Mouse (Mus musculus) megakaryocyte, adult 5-6 weeks (primary cell): ENCODE data around the gene Abcg2. TPM values are rescaled to one million over a fixed set of nuclear protein-coding genes. Genes with fewer than 3 reads are reported as not detected.
"Not testable (repeated sequence)": the region's sequence is repeated elsewhere in the genome, so short reads cannot be mapped to it uniquely, and the experiment has no call there.

Experiments
- ATAC-seq: 2 replicates; pipeline ENCODE4 v1.8.0; 2016; ENCODE audit warnings: mild to moderate bottlenecking, inconsistent platforms; ENCODE audit not compliant: poor library complexity, severe bottlenecking
- total RNA-seq, 2 experiments: library from RNA; stranded (forward) in 1 of 2; stranded (reverse) in 1 of 2; fragments of 153-499, 151-499 nt in 1 of 2; fragments of 221-1000, 200-1000 nt in 1 of 2; gene quantifications; 2 replicates each; pipeline versions ENCODE4 v1.2.3 to v1.2.4; 2015 to 2017

The Abcg2 gene
- 6.6 and 9.5 TPM in 2 replicates for total RNA-seq (2015)
- total RNA-seq (2017), result 8.3 and 29.1 TPM in 2 replicates

- not testable (repeated sequence) for ATAC-seq
Observed at GRCm38 (mm10) chr6:58584223-58584622, at the start of gene Abcg2. Abcg2 (plus strand) TSS chr6:58584523.

DNA sequence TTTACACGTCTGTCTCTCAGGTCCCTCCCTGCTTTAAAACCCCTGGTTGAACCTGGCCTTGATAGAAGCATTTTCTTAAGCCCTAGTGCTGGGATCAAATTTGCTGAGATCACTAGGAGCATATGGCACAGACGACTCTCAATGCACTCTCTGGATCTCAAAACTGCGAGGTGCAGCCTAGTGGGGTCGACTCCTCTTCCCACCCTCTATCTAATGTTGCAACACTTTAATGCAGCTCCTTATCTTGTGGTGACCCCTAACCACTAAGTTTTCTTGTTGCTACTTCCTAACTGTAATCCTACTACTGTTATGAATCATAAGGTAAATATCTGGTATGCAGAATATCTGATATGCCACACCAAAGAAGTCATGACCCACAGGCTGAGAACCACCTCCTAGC lies 44.1 kb upstream of the Abcg2 start:
- not testable (repeated sequence) for ATAC-seq

- ATAC-seq, result not testable (repeated sequence)
Observed at GRCm38 (mm10) chr6:58542852-58543251, 41.5 kb upstream of the Abcg2 start.

DNA sequence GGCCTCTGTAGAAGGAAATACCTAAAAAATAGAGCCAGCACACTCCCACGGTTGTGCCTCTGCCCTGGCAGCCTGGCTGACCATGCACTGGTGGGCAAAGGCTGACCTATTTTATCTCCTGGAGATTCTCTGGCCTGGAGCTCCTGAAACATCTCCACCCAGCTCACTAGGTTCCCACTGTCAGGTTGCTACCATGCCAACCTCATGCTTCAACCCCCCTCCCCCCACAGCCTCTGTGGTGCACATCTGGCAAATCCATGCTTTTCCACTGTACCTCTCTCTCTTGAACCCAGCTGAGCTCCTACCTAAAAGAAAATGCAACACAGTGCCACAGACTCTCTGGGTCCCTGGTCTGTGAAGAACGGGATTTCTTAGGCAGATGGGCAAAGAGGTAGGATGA lies 39.4 kb upstream of the Abcg2 start:
- not testable (repeated sequence) for ATAC-seq

DNA sequence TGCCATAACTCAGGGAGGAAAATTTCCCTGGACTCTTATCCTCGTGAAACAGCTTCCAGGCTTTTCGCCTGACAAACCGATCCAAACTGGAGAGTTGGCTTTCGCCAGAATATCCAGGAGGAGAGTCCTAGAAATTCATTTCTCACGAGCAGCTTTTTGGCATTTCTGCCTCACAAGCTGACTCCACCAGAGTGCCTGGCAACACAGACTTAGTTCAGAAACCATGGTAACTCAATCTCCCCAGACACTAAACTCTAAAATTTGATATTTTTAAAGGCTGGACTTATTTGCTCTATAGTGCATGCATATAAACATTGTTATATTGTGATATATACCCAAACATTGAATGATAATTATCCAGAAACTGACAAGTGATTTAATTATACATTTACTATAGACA lies 38.3 kb upstream of the Abcg2 start:
- not testable (repeated sequence) for ATAC-seq

GRCm38 (mm10) chr6:58546816-58547215 lies 37.5 kb upstream of the Abcg2 start:
- peak; percentile 71 for ATAC-seq

- ATAC-seq, result not testable (repeated sequence)
Observed at GRCm38 (mm10) chr6:58553812-58554211, 30.5 kb upstream of the Abcg2 start.

GRCm38 (mm10) chr6:58593987-58594844 lies 9.9 kb downstream of the Abcg2 start:
- ATAC-seq, result 0 out of 2 replicates have a peak, but pooled peaks have one; percentile 13

DNA sequence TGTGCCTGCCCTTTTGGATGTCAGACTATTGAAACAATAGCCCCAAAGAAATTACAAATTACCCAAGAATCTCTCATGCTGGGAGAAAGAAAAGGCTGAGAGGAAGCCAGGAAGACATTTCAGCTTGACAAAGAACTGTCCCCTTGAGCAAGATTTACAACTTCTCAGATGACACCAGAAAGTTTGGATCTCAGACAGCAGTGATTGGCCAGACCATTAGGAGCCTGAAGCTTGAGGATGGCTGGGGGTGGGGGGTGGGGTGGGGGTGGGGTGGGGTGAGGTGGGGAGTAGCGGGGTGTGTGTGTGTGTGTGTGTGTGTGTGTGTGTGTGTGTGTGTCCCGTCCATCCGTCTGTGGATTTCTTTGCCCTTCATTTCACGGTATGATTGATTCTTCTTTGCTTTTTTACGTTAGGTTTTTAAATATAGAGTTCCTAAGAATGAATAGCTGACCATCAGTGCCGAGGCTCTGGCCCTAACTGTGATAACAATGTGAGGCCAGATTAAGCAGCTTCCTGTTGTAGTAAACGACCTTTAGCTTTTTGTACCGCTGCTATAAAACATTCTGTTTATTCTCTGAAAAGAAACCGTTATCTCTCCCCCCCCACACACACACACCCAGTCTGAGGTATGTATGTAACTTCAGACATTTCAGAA lies 11.4 kb downstream of the Abcg2 start:
- not testable (repeated sequence) for ATAC-seq

DNA sequence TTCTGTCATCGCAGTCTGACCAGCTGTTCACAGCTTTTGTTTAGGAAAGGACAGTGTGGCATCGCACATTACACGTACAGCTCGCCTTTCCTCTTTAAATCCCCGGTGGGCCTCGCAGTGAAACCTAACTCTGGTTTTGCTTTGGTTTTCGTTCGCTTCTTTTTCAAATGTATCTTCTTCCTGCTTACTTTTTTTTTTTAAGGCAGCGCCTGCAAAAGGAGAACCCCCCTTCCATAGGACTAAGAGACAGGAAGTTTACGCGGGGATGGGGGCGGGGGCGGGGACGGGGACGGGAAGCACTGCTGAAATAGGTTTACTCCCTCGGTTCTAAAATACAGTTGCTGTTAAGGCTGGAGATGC lies 12.0 kb downstream of the Abcg2 start:
- peak; percentile 65 for ATAC-seq

DNA sequence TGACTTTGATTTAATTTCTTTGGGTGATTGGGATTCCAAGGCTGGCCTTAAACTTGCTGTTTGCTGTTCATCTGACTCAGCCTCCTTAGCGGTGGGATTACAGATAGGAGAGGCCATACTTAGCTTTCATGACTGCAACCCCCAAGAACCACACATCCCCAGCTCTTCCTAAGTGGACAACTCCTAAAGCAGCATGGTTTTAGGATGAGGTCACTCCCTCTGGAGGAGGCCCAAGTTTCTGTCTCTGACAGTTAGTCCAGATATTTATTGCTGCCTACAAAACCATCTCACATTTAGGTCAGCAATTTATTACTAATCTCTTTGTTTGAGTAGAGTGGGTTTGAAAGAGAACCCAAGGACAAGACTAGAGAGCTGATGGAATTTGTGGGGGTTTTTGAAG lies 17.8 kb downstream of the Abcg2 start:
- ATAC-seq, result not testable (repeated sequence)

DNA sequence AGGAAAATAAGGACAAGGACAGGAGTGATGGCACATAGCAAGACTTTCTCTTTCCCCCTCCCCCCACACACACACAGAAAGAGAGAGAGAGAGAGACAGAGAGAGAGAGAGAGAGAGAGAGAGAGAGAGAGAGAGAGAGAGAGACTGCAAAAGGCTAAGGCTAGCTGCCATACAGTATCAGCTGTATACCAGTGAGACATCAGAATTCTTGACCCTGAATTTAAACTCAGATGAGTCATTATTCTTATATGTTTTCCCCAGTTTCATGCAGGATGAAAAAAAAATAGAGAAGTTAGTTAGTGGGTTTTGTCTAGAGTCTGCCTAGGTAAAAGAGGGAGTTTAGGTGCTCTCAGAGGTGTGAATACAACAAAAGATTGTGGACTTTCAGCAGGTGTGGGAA lies 18.7 kb downstream of the Abcg2 start:
- ATAC-seq, result not testable (repeated sequence)

DNA sequence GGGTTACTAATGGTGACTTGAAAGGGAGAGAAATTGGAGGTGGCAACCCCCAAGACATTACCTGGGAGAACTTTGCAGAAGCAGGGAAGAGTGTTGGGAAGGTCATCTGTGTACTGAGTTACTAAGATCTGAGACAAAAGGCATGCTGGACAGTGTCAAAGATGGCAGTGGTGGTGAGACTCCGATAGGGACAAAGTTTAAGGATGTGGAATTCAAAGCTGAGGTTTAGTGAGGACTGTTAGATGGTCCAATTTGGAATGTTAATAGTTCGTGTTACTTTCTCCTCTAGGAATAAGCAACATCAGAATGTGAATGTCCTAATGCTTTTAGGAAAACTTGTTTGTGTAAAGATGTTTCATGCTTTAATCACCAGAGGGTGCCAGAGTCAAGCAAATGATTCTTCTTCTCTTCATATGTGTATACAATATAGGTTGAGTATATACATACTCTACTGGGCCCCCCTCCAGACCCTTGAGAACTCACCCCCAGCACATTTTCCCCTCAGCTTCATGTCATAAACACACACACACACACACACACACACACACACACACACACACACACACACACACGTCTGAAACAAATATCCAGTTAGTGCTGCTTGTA lies 19.3 kb downstream of the Abcg2 start:
- ATAC-seq, result peak; percentile 51

GRCm38 (mm10) chr6:58606642-58607041 lies 22.3 kb downstream of the Abcg2 start:
- ATAC-seq, result 0 out of 2 replicates have a peak, but pooled peaks have one; percentile 8

DNA sequence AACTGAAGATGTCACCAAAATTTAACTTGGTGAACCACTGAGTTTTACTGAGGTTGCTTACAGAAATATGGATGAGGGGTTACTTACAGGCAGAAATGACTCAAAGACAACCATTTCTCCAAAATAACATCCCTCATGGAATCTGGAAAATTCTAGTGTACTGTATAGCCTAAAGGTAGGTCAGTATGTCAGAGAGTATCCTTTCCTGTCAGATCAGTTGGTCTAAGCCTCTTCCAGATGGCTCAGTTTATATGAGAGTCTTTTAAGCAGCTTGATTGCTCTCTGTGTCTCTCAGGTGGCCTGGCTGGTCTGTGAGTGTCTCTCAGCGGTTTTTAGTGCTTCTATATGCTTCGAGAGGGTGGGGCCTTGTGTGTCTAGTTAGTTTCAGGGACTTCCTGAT lies 24.1 kb downstream of the Abcg2 start:
- no peak for ATAC-seq

GRCm38 (mm10) chr6:58609919-58610759 lies 25.8 kb downstream of the Abcg2 start:
- no peak for ATAC-seq

DNA sequence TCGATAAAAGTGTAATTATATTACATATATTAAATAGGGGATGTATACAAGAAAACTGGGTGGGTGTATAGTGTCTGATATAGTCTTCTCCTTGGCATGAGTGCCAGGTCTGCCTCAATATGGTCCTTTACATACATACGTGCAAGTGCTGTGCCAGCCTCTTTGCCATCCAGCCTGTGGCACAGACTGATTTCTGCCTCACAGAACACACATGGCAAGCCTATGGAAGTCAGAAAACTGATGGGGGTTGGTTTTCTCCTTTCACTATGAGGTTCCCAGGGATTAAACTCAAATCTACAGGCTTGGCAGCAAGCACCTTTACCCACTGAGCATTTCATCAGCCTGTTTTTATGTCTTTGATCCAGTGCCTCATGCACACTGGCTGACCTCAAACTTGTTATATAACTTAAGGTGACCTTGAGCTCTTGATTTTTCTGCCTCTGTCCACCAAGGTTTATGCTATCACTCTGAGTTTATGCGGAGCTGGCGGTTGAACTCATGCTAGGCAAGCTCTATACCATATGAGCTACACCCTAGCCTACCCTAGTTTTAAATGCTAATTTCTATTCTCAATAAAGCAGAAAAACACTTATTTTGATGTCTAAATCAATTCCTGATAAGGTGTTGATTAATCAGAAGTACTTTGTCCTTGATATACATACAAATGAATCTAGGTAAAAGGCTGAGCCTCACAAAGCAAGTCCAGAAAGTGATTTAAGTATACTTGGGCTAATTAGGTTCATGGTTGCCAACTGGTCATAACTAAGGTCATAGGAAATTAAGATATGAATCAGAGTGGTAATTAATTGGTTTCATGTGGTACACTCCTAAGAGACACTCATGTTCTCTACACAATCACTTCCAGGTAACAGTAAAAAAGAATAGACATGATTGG lies 26.7 kb downstream of the Abcg2 start:
- peak; percentile 36 for ATAC-seq

- ATAC-seq, result no peak
Observed at GRCm38 (mm10) chr6:58624126-58624525, 39.8 kb downstream of the Abcg2 start.

- ATAC-seq, result no peak
Observed at GRCm38 (mm10) chr6:58629238-58629637, 44.9 kb downstream of the Abcg2 start.

DNA sequence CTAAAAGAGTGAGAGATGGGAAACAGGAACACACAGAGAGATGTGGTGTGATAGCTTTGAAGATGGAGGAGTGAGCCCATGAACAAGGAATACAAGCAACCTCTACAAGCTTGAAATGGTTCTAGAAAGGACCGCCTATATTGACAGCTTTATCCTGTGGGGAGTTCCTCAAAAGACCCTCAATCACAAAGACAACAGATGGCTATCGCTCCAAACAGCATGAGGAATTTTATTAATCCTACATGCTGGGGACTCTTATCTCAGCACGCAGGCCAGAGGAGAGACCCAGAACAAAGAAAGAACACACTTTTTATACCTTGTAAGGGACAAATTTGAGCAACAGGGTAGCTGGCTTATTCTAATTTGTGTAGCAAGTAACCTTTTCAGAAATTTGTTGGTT lies 48.1 kb downstream of the Abcg2 start:
- ATAC-seq, result no peak
